ENCODE assay signal across 25 mouse cellular contexts in the genomic region with DNA sequence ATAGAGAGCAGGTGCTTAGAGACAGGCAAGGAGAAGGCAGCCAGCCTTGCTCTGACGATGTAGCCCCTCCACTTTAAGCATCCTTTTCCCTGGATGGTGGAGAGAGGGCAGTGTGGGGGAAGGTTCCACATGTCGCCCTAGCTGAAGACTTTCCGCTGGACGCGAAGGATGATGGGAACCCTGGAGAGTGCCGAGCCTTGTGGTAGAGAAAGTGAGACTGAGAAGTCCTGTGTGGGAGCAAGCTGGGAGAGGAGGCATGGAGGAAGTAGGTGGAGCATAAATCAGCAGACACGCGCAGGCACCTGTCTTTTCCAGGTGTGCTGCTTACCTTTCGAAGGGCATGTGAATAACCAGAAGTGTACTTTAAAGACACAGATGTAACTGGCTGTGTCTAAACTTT. TPM values are rescaled to one million over a fixed set of nuclear protein-coding genes. Genes with fewer than 3 reads are reported as not detected.
A peak's percentile ranks its signal among the peaks of the same experiment; 100 is the strongest.
DNase-seq lines count a peak whose midpoint lies in the region; ATAC-seq and TF ChIP-seq lines count a peak whose summit lies in the region.
"Had no signal": no experiment of that assay in that cellular context is flagged by ENCODE, and none has a peak within 500 bp of the region (broad histone marks: within the 10 kb centered on the region; RNA-seq: fewer than 3 reads in every experiment).

No protein-coding gene starts in this region.

- no peak for TF ChIP-seq CTCF in lung, embryonic 14.5 days (IDR thresholded peaks at IDR 0.05; ENCODE audit: low read depth)
- TF ChIP-seq CTCF in intestine, postnatal 0 days (IDR thresholded peaks at IDR 0.05; ENCODE audit: low read depth): no peak
- TF ChIP-seq CTCF in forebrain, postnatal 0 days (IDR thresholded peaks at IDR 0.05; ENCODE audit: low read depth): no peak

- no peak overlapping the region for H3K4me3 ChIP-seq in lung, embryonic 14.5 days (ENCODE audit: low read depth, low read length)
- H3K4me3 ChIP-seq in intestine, embryonic 14.5 days (ENCODE audit: low read depth, low read length): no peak overlapping the region
- 0 out of 2 replicates have a peak overlapping the region, but pooled peaks have one; percentile 7 for H3K4me3 ChIP-seq in intestine, postnatal 0 days (ENCODE audit: low read depth, low read length)
- H3K4me3 ChIP-seq in stomach, embryonic 16.5 days (replicated peaks; ENCODE audit: low read length): no peak overlapping the region; the same call in 1 of the 2 replicates
- H3K4me3 ChIP-seq in forebrain, postnatal 0 days (ENCODE audit: low read depth, low read length): no peak overlapping the region
- H3K4me3 ChIP-seq: erythroblast, embryonic 14.5 days; forebrain, embryonic 12.5 days; heart, embryonic 12.5 days; limb, embryonic 12.5 days had no signal

- 72% methylated on average over 9 of the region's 9 CpGs for WGBS in lung, embryonic 14.5 days
- 61% methylated on average over 9 of the region's 9 CpGs for WGBS in intestine, embryonic 14.5 days
- WGBS in intestine, postnatal 0 days: 44% methylated on average over 9 of the region's 9 CpGs
- WGBS in stomach, embryonic 16.5 days: 61% methylated on average over 9 of the region's 9 CpGs
- 86% methylated on average over 9 of the region's 9 CpGs for WGBS in forebrain, postnatal 0 days

- no peak overlapping the region for H3K9ac ChIP-seq in lung, embryonic 14.5 days
- H3K9ac ChIP-seq in intestine, embryonic 14.5 days (ENCODE audit: low read length): no peak overlapping the region
- H3K9ac ChIP-seq in intestine, postnatal 0 days (ENCODE audit: low read depth, low read length): no peak overlapping the region
- H3K9ac ChIP-seq in stomach, embryonic 16.5 days (ENCODE audit: low read length): peak overlapping the region; percentile 20; the same call in 1 of the 2 replicates
- H3K9ac ChIP-seq in forebrain, postnatal 0 days: no peak overlapping the region
- H3K9ac ChIP-seq: forebrain, embryonic 12.5 days; heart, embryonic 12.5 days; limb, embryonic 12.5 days; liver, postnatal 0 days had no signal

- no peaks in the 10 kb centered on the region for H3K9me3 ChIP-seq in lung, embryonic 14.5 days (ENCODE audit: low read depth, low read length)
- no peaks in the 10 kb centered on the region for H3K9me3 ChIP-seq in intestine, embryonic 14.5 days (ENCODE audit: control insufficient read depth, low read length)
- H3K9me3 ChIP-seq in intestine, postnatal 0 days (ENCODE audit: control insufficient read depth): no peaks in the 10 kb centered on the region
- no peaks in the 10 kb centered on the region for H3K9me3 ChIP-seq in stomach, embryonic 16.5 days (replicated peaks; ENCODE audit: control insufficient read depth, low read length)
- H3K9me3 ChIP-seq in forebrain, postnatal 0 days (ENCODE audit: low read length): no peaks in the 10 kb centered on the region
- H3K9me3 ChIP-seq: forebrain, embryonic 12.5 days; heart, embryonic 12.5 days; limb, embryonic 12.5 days had no signal

- H3K4me2 ChIP-seq in lung, embryonic 14.5 days: no peak overlapping the region
- H3K4me2 ChIP-seq in intestine, embryonic 14.5 days (ENCODE audit: low read length): no peak overlapping the region
- peak overlapping the region; percentile 57 for H3K4me2 ChIP-seq in intestine, postnatal 0 days (replicated peaks; ENCODE audit: low read depth)
- H3K4me2 ChIP-seq in stomach, embryonic 16.5 days (ENCODE audit: low read depth, low read length): peak overlapping the region; percentile 20; the same call in 1 of the 2 replicates
- no peak overlapping the region for H3K4me2 ChIP-seq in forebrain, postnatal 0 days (ENCODE audit: low read depth)
- H3K4me2 ChIP-seq: forebrain, embryonic 12.5 days; heart, embryonic 12.5 days; limb, embryonic 12.5 days had no signal

- no peak overlapping the region for H3K27ac ChIP-seq in lung, embryonic 14.5 days (ENCODE audit: low read depth)
- H3K27ac ChIP-seq in intestine, embryonic 14.5 days (ENCODE audit: low read depth): peak overlapping the region; percentile 78
- H3K27ac ChIP-seq in intestine, postnatal 0 days (ENCODE audit: low read depth, low read length): peak overlapping the region; percentile 81
- H3K27ac ChIP-seq in stomach, embryonic 16.5 days (ENCODE audit: low read length): peak overlapping the region; percentile 86
- no peak overlapping the region for H3K27ac ChIP-seq in forebrain, postnatal 0 days (ENCODE audit: low read depth, low read length)
- H3K27ac ChIP-seq: forebrain, embryonic 12.5 days; limb, embryonic 12.5 days had no signal

- no peak for DNase-seq in lung, embryonic 14.5 days
- DNase-seq in lung, postnatal 4 days: no peak
- peak; percentile 67 for DNase-seq in intestine, embryonic 14.5 days (ENCODE audit: low spot score)
- no peak for DNase-seq in forebrain, postnatal 0 days
- no peak for DNase-seq in thymus, postnatal 4 days
- DNase-seq: adrenal gland, adult 8-10 months; B cell, adult 2 months; cerebellum, adult 2 months; cerebellum, postnatal 14 days; gastrocnemius, postnatal 10 days; heart, postnatal 14 days; kidney, adult 11 months; kidney, postnatal 14 days; layer of hippocampus, adult 9-11 months; liver, postnatal 0 days; midbrain, embryonic 14.5 days; right cerebral cortex, adult 18-20 months; thymus, adult 18-20 months; thymus, postnatal 36 days had no signal

- no peaks in the 10 kb centered on the region for H3K36me3 ChIP-seq in lung, embryonic 14.5 days (ENCODE audit: insufficient read depth)
- H3K36me3 ChIP-seq in intestine, embryonic 14.5 days (ENCODE audit: control insufficient read depth, insufficient read depth, low read length): no peaks in the 10 kb centered on the region
- no peaks in the 10 kb centered on the region for H3K36me3 ChIP-seq in intestine, postnatal 0 days (ENCODE audit: control insufficient read depth, insufficient read depth)
- no peaks in the 10 kb centered on the region for H3K36me3 ChIP-seq in stomach, embryonic 16.5 days (ENCODE audit: control insufficient read depth, insufficient read depth, low read length)
- no peaks in the 10 kb centered on the region; the same call in 1 of the 2 replicates for H3K36me3 ChIP-seq in forebrain, postnatal 0 days (ENCODE audit: insufficient read depth)
- H3K36me3 ChIP-seq: forebrain, embryonic 12.5 days; heart, embryonic 12.5 days; limb, embryonic 12.5 days had no signal

- peaks cover 18% of the 10 kb centered on the region for H3K4me1 ChIP-seq in lung, embryonic 14.5 days (ENCODE audit: insufficient read depth)
- peaks cover 22% of the 10 kb centered on the region for H3K4me1 ChIP-seq in intestine, embryonic 14.5 days (replicated peaks; ENCODE audit: control insufficient read depth, insufficient read depth, low read length)
- peaks cover 23% of the 10 kb centered on the region for H3K4me1 ChIP-seq in intestine, postnatal 0 days (replicated peaks; ENCODE audit: control insufficient read depth, insufficient read depth, low read length)
- H3K4me1 ChIP-seq in stomach, embryonic 16.5 days (ENCODE audit: control insufficient read depth, insufficient read depth, low read length): peaks cover 31% of the 10 kb centered on the region
- peaks cover 5% of the 10 kb centered on the region; the same call in 1 of the 2 replicates for H3K4me1 ChIP-seq in forebrain, postnatal 0 days (ENCODE audit: insufficient read depth)

- H3K27me3 ChIP-seq in lung, embryonic 14.5 days (ENCODE audit: insufficient read depth, low read length): no peaks in the 10 kb centered on the region
- no peaks in the 10 kb centered on the region for H3K27me3 ChIP-seq in intestine, embryonic 14.5 days (replicated peaks; ENCODE audit: control insufficient read depth, insufficient read depth, low read length)
- no peaks in the 10 kb centered on the region for H3K27me3 ChIP-seq in intestine, postnatal 0 days (replicated peaks; ENCODE audit: control insufficient read depth, insufficient read depth, low read length)
- H3K27me3 ChIP-seq in stomach, embryonic 16.5 days (ENCODE audit: control insufficient read depth, insufficient read depth, low read length): no peaks in the 10 kb centered on the region
- H3K27me3 ChIP-seq in forebrain, postnatal 0 days (ENCODE audit: insufficient read depth, low read length): no peaks in the 10 kb centered on the region
- H3K27me3 ChIP-seq: forebrain, embryonic 12.5 days; heart, embryonic 12.5 days; limb, embryonic 12.5 days had no signal

- ATAC-seq in lung, embryonic 14.5 days (ENCODE audit: insufficient read depth): peak; percentile 40; the same call in 1 of the 2 replicates
- peak; percentile 28; the same call in 1 of the 2 replicates for ATAC-seq in intestine, embryonic 14.5 days (replicated peaks; ENCODE audit: low FRiP score, low TSS enrichment, low read depth)
- peak; percentile 60 for ATAC-seq in intestine, postnatal 0 days
- ATAC-seq in stomach, embryonic 16.5 days (ENCODE audit: insufficient read depth, low FRiP score): peak; percentile 54; the same call in 1 of the 2 replicates
- ATAC-seq in forebrain, postnatal 0 days: no peak

RNA-seq across cellular contexts. Expression of a gene that starts 57.9 kb away (rescaled TPM):
- 15.3 and 16.7 TPM in 2 replicates for polyA plus RNA-seq in lung, embryonic 14.5 days (2014; fragmentation: Nextera tagmentation; extraction: Ambion mirVana)
- 14.1 and 14.4 TPM in 2 replicates for polyA plus RNA-seq in intestine, embryonic 14.5 days (2014; fragmentation: Nextera tagmentation; extraction: Ambion mirVana)
- polyA plus RNA-seq in intestine, postnatal 0 days (2015; fragmentation: Nextera tagmentation; extraction: Ambion mirVana): 6.8 and 7.7 TPM in 2 replicates
- polyA plus RNA-seq in stomach, embryonic 16.5 days (2015; fragmentation: Nextera tagmentation; extraction: Ambion mirVana): 9.4 and 10.4 TPM in 2 replicates
- total RNA-seq in forebrain, postnatal 0 days (2014; rRNA removed): 13.5 and 18.3 TPM in 2 replicates
- 3.8 and 6.5 TPM in 2 replicates for polyA plus RNA-seq in forebrain, postnatal 0 days (2015; fragmentation: Nextera tagmentation; extraction: Ambion mirVana)

Comparison
In these comparisons a context has a peak if more than half of its experiments do, and no peak if none do; other contexts are left out.
1. H3K4me2 ChIP-seq: peak in intestine, postnatal 0 days (single experiment) and stomach, embryonic 16.5 days (single experiment); none in lung, embryonic 14.5 days (single experiment), intestine, embryonic 14.5 days (single experiment) and forebrain, postnatal 0 days (single experiment).
2. H3K27ac ChIP-seq: peak in intestine, embryonic 14.5 days (single experiment), intestine, postnatal 0 days (single experiment) and stomach, embryonic 16.5 days (single experiment); none in lung, embryonic 14.5 days (single experiment) and forebrain, postnatal 0 days (single experiment).